Mouse (Mus musculus): ENCODE data around the gene Olfr639.
"Not testable (repeated sequence)": the region's sequence is repeated elsewhere in the genome, so short reads cannot be mapped to it uniquely, and the experiment has no call there.

Olfr639 gene

GRCm38 (mm10) chr7:104017203-104017602 lies at the start of gene Olfr639:
Gene Olfr639 (minus strand): TSS chr7:104017303.
- DNase-seq (ENCODE audit: low spot score), result no peak

GRCm38 (mm10) chr7:104061345-104061744 lies 44.2 kb upstream of the Olfr639 start, which contains the start of gene 4930516K23Rik:
Gene 4930516K23Rik (minus strand): TSS chr7:104061445.
- no peak for DNase-seq (ENCODE audit: low spot score)

- no peak for DNase-seq (ENCODE audit: low spot score)
Observed at GRCm38 (mm10) chr7:104059215-104059614, 42.1 kb upstream of the Olfr639 start.

GRCm38 (mm10) chr7:104052566-104052965 lies 35.5 kb upstream of the Olfr639 start, which contains the start of gene Olfr642:
Gene Olfr642 (minus strand): TSS chr7:104052666.
- no peak for DNase-seq (ENCODE audit: low spot score)

GRCm38 (mm10) chr7:104050745-104051144 lies 33.6 kb upstream of the Olfr639 start:
- no peak for DNase-seq (ENCODE audit: low spot score)

GRCm38 (mm10) chr7:104035145-104035544 lies 18.0 kb upstream of the Olfr639 start, which contains the start of gene Olfr641:
Gene Olfr641 (plus strand): TSS chr7:104035445.
- no peak for DNase-seq (ENCODE audit: low spot score)

- DNase-seq (ENCODE audit: low spot score), result no peak
Observed at GRCm38 (mm10) chr7:104026978-104027377, 9.9 kb upstream of the Olfr639 start.

GRCm38 (mm10) chr7:104025473-104025872 lies 8.4 kb upstream of the Olfr639 start, which contains the start of gene Olfr640:
Gene Olfr640 (minus strand): TSS chr7:104025573.
- DNase-seq (ENCODE audit: low spot score), result no peak

- no peak for DNase-seq (ENCODE audit: low spot score)
Observed at GRCm38 (mm10) chr7:104021651-104022050, 4.5 kb upstream of the Olfr639 start.

GRCm38 (mm10) chr7:104018953-104019352 lies 1.9 kb upstream of the Olfr639 start:
- no peak for DNase-seq (ENCODE audit: low spot score)

- no peak for DNase-seq (ENCODE audit: low spot score)
Observed at GRCm38 (mm10) chr7:103999124-103999523, 18.0 kb downstream of the Olfr639 start.

- no peak for DNase-seq (ENCODE audit: low spot score)
Observed at GRCm38 (mm10) chr7:103998446-103998845, 18.7 kb downstream of the Olfr639 start, which contains the start of gene Olfr638. Gene Olfr638 (plus strand): TSS chr7:103998746.

GRCm38 (mm10) chr7:103971782-103972181 lies 45.3 kb downstream of the Olfr639 start:
- DNase-seq (ENCODE audit: low spot score), result no peak

GRCm38 (mm10) chr7:103970852-103971251 lies 46.3 kb downstream of the Olfr639 start, which contains the start of gene Olfr635:
Gene Olfr635 (plus strand): TSS chr7:103971152.
- no peak for DNase-seq (ENCODE audit: low spot score)

- not testable (repeated sequence) for DNase-seq (ENCODE audit: low spot score)
Observed at GRCm38 (mm10) chr7:103966873-103967272, 50.2 kb downstream of the Olfr639 start.

Data from testis, postnatal 10 days (tissue).